Mouse (Mus musculus): ENCODE measurements at regions not wholly inside any gene's neighbourhood (a gene's known extent, or its start where the extent isn't known, plus 50 kb on each side); places are given as distances from the start of the nearest gene placed in this dataset.

GRCm38 (mm10) chr10:19141481-19141880 lies 126.0 kb upstream of the Tnfaip3 start:
- TF ChIP-seq CTCF (IDR thresholded peaks at IDR 0.05; ENCODE audit: low read depth) (no peak), EP300 (IDR thresholded peaks at IDR 0.05; ENCODE audit: low read depth) (no peak)
